Mouse (Mus musculus) ZHBTc4 (cell line): ENCODE results near the gene Vrk3.

ENCODE experiments used
- DNase-seq: peaks from one replicate; pipeline ENCODE4 v3.0.0-alpha.2; 2011; ENCODE audit warnings: low read depth, low spot score

Gene Vrk3

GRCm38 (mm10) chr7:44760366-44760765 is 12.2 kb downstream of the Vrk3 start:
- DNase-seq, result no peak

- peak; percentile 26 for DNase-seq
Measured at GRCm38 (mm10) chr7:44768129-44768528, 19.9 kb downstream of the Vrk3 start.

GRCm38 (mm10) chr7:44770046-44770578 is 21.9 kb downstream of the Vrk3 start:
- peak; percentile 88 for DNase-seq

GRCm38 (mm10) chr7:44772591-44773204 is 24.5 kb downstream of the Vrk3 start:
- DNase-seq, result no peak

- no peak for DNase-seq
Measured at GRCm38 (mm10) chr7:44776849-44777498, 28.8 kb downstream of the Vrk3 start.

- no peak for DNase-seq
Measured at GRCm38 (mm10) chr7:44780101-44780500, 31.9 kb downstream of the Vrk3 start.

- DNase-seq, result no peak
Measured at GRCm38 (mm10) chr7:44789531-44789930, 41.3 kb downstream of the Vrk3 start.

- DNase-seq, result no peak
Measured at GRCm38 (mm10) chr7:44790066-44790465, 41.9 kb downstream of the Vrk3 start.

- DNase-seq, result no peak
Measured at GRCm38 (mm10) chr7:44792781-44793180, 44.6 kb downstream of the Vrk3 start.

GRCm38 (mm10) chr7:44808927-44809326 is 60.7 kb downstream of the Vrk3 start:
- no peak for DNase-seq

GRCm38 (mm10) chr7:44809466-44809865 is 61.3 kb downstream of the Vrk3 start:
- DNase-seq, result no peak

GRCm38 (mm10) chr7:44810365-44810764 is 62.2 kb downstream of the Vrk3 start:
- no peak for DNase-seq

GRCm38 (mm10) chr7:44810819-44811557 is 62.8 kb downstream of the Vrk3 start:
- DNase-seq, result no peak

- DNase-seq, result no peak
Measured at GRCm38 (mm10) chr7:44812651-44813325, 64.6 kb downstream of the Vrk3 start.

- no peak for DNase-seq
Measured at GRCm38 (mm10) chr7:44813985-44814384, 65.8 kb downstream of the Vrk3 start.

GRCm38 (mm10) chr7:44814423-44814822 is 66.2 kb downstream of the Vrk3 start:
- no peak for DNase-seq

GRCm38 (mm10) chr7:44814952-44815553 is 66.8 kb downstream of the Vrk3 start:
- DNase-seq, result no peak

- DNase-seq, result peak; percentile 100
Measured at GRCm38 (mm10) chr7:44815721-44816469, 67.7 kb downstream of the Vrk3 start, which contains the start of the genes Nup62 and Il4i1. Nup62 (plus strand) TSS chr7:44816088. Il4i1 (plus strand) TSS chr7:44816387.

GRCm38 (mm10) chr7:44816470-44817021 is 68.3 kb downstream of the Vrk3 start, which contains the start of gene Atf5:
Atf5 (minus strand) TSS chr7:44816658.
- peak; percentile 77 for DNase-seq

GRCm38 (mm10) chr7:44817441-44817840 is 69.2 kb downstream of the Vrk3 start:
- DNase-seq, result no peak
